Mouse (Mus musculus): ENCODE measurements around the gene Sh3pxd2a.

Sh3pxd2a gene

DNA sequence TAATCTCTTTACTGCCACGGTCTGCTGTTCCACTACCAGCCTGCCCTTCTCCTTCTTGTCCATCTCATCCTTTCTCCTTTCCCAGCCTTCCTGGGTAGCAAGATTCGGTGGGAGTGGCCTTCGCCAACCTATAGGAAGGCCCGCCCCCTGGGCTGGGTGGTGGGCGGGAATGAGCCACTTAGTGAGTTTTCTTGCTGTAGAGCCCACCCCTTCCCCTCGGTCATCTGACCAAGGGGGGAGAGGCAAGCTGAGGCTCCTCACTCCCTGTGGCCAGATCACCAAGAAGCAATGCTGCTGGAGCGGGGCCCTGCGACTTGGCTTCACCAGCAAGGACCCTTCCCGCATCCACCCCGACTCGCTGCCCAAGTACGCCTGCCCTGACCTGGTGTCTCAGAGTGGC lies 224.1 kb downstream of the Sh3pxd2a start:
- DNase-seq (ENCODE audit: low read depth, low spot score), result peak; percentile 54

DNA sequence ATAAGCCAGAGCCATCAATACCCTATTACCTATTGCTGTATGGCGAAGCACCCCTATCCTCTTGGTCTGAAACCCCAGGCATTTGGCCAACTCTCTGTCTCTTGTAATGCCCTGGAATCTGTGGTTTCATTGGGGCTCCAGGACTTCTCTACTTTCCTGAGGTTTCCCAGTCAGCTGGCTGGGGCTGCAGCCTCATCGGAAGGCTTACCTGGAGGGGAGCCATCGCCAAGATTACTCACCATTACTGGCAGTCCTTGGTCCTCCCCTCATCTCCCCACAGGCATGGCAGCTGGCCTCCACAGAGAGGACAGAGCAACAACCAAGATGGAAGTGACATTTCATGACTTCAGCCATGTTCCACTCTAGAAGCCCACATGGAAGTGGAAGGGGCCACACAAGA lies 231.1 kb downstream of the Sh3pxd2a start:
- no peak for DNase-seq (ENCODE audit: low read depth, low spot score)

DNA sequence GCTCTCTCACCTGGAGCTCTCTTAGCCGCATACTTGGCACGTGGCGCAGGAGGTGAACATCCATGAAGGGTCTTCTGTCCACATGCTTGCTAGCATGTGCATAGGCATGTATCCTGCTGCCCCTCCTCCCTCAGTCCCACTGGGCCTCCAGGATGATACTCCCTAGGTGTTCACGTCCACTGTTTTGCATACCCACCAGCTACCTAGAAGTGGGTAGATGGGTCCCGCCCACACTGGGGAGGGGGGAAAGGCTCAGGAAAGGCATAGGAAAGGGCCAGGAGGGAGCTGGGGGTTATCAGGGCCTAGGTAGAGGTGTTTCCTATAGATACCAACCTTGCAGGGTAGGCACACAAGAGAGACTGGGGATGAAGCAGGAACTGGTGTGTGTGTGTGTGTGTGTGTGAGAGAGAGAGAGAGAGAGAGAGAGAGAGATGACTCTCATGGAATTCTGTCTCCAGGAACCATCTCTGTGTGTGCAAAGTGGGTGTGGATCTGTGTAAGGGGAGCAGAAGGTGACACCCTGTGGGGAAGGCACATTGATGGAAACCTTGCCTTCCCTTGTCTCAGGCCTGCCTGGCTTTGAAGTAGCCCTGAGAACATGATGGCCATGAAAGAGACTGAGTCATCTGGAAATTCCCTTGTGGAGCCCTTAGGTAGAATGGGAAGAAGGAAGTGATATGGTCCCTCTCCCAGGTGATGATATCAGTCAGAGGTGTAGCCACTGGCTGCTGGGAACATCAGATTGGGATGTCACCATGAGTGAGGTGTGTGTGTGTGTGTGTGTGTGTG lies 231.9 kb downstream of the Sh3pxd2a start:
- no peak for DNase-seq (ENCODE audit: low read depth, low spot score)

DNA sequence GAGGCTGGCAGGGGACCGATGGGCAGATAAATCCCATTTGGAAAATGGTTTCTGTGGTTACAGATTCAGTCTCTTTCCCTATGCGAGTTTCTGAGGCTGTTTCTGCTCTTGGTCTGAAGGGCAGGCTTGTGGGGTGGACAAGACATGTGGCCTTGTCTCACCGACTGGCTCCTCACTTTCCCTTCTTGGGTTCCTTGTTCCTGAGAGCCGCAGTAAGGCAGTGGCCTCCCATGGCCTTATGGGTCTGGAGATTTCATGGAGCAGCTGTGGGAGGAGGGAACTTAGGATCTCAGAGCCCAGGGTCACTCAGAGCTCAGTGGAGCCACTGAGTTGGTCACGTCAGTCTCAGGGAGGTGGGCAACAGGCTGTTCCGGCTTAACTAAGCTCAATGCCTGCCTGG lies 232.8 kb downstream of the Sh3pxd2a start:
- DNase-seq (ENCODE audit: low read depth, low spot score), result no peak

DNA sequence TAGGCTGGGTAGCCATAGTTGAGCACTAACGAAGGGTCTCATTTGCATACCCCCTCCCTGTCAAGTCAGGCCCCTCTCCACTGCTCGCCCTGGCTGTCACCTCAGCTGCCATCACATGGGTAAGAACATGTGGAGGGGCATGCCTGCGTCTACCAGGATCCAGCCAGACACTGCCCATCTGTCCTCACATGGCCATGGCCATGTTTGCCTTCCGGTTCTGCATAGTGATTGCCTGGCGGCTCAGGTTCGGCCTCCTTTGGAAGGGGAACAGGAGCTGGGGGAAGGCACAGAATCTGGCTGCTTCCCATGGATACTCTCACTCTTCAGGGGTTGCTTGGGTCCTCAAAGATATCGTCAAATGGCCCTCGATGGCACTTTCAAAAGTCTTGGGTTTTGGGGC lies 233.5 kb downstream of the Sh3pxd2a start:
- DNase-seq (ENCODE audit: low read depth, low spot score), result no peak

DNA sequence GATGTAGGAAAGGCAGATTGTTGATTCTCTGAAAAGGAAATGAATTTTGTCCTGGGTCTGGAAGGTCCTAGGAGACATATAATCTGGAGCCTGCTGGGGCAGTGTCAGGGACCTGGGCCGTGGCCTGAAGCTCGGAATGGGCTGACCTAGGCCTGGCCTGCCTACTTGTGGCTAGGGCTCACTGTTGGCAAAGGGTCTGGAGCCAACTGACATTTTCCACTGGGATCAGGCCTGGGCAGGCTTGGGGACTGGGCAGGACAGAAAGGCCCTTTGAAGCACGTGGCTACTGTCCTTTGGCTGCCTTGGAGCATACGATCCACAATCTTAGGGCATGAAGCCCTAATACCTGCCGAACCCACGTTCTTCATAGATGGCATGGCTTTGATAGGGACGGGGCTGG lies 234.1 kb downstream of the Sh3pxd2a start:
- DNase-seq (ENCODE audit: low read depth, low spot score), result no peak

DNA sequence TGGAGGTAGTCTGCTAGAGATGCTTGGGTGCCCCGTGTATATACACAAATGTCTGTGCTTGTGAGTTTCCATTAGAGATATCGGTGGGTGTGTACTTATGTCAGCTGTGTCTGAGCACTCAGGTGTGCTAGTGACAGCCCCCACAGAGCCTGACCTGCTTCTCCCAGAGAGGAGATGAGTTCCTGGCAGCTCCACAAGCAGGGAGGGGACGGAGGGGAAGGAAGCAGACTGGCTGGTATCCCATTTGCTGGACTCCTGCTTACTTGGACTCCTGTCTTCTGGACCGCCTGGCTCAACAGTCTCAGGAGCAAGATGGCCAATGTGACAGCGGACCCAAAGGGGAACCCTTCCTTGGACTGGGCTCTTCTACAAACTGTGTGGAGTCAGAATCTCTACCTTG lies 234.7 kb downstream of the Sh3pxd2a start:
- no peak for DNase-seq (ENCODE audit: low read depth, low spot score)

DNA sequence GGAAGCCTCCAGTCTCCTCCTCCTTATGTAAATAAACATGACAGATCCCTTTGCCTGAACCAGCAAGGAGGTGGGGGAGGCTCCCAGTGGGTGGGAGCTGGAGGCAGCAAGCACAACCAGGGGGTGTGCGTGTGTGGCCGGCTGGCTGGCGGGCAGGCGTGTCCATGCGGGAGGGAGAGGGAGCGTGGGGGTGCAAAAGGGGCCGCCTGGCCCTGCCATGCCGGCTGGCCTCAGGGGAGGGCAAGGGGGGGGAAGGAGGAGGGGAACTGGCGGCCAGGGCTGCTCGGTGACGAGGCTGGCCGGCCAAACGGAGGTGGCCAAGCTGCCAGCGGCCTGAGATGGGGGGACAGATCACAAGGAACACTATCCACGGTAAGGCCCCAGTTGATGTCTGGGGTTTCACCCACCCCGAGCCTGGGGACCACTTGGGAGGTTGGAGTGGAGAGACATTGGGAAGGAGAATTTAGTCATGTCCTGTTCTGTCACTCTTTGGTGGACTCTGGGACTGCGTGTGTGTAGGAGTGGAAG lies 235.4 kb downstream of the Sh3pxd2a start:
- peak; percentile 39 for DNase-seq (ENCODE audit: low read depth, low spot score)

DNA sequence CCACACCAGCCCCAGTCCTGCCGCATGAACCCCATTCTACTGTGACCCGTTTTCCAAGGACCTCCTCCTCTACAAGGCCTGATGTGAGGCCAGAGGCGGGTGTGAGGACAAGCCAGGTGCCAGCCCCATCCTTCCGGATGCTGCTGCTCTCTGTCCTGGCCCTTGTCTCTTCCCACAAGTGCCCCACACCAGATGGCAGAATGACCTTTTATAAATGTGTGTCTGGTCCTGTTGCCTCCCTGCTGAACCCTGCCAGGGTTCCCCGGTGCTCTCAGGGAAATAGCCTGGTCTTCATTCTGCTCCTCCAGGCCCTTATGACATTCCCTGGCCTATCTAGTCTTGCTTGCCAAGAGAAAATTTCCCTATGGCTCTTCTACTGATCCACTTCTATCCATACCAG lies 238.4 kb downstream of the Sh3pxd2a start:
- DNase-seq (ENCODE audit: low read depth, low spot score), result no peak

DNA sequence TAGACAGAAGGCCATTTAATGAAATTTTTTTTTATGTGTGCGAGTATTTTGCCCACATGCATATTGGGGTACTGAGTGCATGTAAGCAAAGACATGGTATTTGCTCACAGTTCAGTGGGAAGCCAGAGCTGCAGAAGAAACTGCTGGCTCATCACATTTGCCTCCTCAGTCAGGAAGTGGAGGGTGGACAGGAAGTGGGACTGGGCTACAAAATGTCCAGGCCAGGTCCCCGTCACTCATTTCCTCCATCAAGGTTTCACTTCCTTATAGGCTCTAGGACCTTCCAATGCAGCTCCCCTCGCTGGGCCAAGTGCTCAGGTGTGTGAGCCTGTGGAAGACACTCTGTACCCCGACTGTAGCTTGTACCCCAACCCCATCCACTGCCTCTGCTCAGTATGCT lies 239.5 kb downstream of the Sh3pxd2a start:
- DNase-seq (ENCODE audit: low read depth, low spot score), result no peak

DNA sequence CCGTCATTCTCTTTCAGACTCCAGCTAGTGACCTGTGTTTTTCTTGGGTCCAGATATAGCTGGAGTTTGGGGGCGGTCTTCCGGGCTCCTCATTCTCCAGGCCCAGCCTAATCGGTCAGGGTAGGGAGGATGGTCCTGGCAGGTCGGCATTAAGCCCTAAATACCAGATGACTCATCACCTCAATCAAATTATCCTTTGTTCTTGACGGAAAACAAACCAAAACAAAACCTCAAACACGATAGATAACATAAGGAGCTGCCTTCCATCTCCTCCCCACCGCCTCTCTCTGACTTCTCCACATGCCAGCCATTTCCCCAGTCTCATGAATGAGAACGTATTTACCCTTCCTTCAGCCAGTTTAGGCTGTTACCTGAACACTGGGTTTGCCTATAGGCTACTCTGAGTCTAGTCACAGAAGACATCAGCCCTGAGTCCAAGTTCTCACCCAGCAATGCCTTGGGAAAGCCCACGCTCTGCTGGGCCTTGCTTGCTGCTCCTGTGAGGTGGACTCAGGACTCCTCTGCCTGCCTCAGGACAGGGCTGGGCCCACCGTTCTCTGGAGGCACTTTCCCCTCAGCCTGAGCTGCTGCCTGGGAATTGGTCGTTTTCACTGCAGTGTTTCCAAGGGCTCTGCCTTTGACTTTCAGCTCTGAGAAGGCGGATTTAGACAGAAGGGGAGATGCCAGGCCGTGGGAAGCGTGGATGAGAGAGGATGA lies 241.2 kb downstream of the Sh3pxd2a start:
- no peak for DNase-seq (ENCODE audit: low read depth, low spot score)

DNA sequence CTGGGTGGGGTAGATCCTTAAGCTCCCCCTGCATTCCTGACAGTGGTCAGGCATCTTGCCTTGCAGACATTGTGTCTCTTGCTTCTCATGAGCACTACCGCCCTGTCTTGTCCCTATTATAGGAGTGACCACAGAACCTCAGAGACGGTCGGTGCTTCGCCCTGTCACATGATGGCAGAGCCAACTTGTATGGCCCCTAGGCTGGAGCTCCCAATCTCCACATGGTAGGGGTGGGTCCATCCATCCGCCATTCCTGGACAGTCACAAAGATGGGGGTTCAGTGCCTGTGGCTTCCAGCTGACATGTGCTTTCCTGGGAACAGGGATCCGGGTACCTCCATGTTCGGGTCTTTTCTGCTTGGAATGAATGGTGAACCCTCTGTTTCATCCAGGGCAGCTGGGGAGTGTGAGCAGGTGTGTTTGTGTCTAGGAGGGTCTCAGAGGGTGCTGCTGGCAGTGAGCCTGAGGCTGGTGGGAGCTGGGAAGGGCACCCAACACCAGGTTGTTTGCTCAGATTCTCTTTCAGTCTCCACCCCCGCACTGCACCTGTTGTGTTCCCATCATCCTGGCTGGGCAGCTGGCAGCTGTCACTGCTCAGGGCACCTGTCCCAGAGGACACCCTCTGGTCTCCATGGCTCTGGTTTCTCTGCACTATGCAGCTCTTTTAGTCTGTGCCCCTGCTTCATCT lies 241.9 kb downstream of the Sh3pxd2a start:
- no peak for DNase-seq (ENCODE audit: low read depth, low spot score)

DNA sequence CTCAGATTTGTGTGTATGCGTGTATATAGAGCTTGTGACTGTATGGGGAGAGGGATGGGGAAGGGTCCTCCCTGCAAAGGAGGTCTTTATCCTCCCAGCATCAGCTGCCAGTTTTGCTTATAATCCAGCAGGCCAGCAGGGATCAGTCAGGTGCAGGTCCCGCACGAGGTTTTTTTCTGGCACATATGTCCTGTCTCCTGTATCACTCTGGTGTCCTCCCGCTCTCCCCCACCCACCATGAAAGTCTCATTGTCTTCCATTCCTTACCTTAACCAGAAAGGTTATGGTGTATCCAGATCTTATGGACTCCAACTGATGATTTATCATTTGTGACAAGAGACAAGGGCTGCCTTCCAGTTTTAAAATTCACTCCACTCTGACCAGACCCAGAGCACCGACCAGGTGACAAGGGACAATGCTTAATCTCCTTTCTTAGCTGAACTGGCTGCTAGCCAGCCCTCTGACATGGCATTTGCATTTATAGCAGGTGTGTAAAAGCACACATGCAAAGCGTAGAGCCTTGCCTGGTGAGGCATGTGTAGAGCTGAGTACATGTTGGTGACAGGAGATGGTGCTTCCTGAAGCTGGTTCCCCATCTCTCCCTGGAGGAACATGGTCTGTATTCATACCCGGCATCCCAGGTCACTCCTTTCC lies 242.6 kb downstream of the Sh3pxd2a start:
- DNase-seq (ENCODE audit: low read depth, low spot score), result no peak

DNA sequence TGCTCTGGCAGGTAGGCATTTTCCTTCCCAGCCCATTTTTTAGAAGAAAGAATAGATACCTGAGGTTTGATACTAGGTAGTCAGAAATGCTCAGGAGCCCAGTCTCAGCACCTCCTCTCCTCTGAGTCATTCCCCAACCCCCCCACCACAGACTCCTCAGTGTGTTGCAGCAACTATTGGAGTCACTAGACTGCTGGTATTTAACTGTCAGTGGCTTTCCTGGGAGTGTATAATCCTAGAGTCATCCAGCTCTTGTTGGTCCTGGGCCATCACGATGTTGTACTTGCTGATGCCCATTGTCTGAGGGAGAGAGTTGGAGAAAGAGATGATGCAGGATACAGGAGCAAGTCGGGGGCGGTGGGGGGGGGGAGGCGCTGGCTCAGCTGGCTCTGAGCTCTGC lies 243.2 kb downstream of the Sh3pxd2a start:
- DNase-seq (ENCODE audit: low read depth, low spot score), result no peak

DNA sequence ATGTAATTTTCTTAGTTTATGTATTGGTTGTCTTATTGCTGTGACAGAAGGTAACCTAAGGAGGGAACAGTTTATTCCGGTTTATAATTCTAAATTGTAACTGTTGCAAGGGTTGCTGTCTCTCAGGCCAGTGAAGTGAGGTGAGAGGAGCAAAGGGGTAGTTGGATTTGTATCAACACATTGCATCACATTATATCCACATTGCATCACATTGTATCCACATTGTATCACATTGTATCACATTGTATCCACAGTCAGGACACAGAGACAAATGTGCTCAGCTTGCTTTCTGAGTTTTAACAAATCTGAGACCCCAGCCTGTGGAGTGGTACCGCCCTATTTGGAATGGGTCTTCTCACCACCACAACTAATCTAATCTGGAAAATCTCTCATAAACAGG lies 244.0 kb downstream of the Sh3pxd2a start:
- DNase-seq (ENCODE audit: low read depth, low spot score), result no peak

DNA sequence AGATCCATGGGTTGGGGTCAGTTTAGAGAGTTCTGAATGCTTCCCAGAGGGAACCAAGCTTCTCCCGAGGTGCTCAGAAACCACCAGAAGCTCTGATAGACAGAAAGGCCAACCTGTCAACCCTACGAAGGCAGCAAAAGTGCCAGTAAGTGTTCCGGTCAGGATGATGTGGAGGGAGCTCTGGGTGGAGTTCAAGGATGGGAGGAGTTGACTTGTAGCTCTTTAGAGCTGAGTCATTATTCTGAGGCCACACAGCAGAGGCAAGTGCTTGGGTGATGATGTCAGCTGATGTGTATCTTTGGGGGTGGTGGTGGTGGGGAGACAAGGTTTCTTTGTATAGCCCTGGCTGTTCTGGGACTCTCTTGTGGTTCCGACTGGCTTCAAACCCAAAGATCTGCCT lies 244.6 kb downstream of the Sh3pxd2a start:
- no peak for DNase-seq (ENCODE audit: low read depth, low spot score)

DNA sequence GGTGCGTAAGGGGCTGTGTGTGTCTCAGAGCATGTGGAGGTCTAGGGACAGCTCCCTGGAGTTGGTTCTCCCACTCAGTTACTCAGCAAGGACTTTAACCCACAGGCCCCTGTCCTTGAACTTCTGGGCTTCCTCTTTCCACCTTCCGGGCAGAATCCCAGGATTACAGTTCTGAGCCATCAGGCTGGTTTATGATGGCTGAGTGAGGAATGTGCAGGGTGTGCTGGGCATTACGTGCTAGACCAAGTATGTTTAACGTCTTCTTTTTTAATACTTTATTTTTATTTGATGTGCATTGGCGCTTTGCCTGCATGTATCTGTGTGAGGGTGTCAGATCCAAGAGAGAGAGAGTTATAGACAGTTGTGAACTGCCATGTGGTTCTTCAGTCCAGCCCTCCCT lies 247.4 kb downstream of the Sh3pxd2a start:
- no peak for DNase-seq (ENCODE audit: low read depth, low spot score)

DNA sequence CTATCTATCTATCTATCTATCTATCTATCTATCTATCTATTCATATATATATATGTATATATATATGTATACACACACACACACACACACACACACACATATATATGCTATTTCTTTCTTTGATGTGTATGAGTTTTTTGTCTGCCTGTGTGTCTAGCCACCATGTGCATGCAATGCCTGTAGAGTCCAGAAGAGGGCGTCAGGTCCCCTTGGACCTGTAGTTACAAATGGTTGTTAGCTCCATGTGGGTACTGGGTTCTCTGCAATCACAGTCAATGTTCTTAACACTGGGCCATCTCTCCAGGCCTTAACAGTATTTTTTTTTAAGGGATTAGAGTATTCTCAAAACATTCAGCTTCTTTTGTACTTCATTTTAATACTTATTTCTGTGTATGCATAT lies 250.7 kb downstream of the Sh3pxd2a start:
- no peak for DNase-seq (ENCODE audit: low read depth, low spot score)

DNA sequence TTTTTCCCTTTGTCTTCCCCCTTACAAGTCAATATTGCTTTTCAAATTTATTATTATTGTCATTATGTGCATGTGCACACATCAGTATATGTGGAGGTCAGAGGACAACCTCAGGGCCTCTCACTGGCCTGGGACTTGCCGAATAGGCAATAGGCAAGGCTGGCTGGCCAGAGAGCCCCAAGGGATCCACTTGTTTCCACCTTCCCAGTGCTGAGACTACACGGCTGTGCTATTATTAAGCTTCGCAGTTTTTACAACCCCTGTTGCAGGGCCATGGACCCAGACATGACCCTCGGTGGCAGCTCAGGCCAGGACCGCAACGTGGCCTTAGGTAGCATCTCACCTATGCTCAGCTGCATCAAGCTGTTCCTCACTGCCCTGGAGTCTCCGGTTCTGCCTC lies 251.8 kb downstream of the Sh3pxd2a start:
- DNase-seq (ENCODE audit: low read depth, low spot score), result no peak

DNA sequence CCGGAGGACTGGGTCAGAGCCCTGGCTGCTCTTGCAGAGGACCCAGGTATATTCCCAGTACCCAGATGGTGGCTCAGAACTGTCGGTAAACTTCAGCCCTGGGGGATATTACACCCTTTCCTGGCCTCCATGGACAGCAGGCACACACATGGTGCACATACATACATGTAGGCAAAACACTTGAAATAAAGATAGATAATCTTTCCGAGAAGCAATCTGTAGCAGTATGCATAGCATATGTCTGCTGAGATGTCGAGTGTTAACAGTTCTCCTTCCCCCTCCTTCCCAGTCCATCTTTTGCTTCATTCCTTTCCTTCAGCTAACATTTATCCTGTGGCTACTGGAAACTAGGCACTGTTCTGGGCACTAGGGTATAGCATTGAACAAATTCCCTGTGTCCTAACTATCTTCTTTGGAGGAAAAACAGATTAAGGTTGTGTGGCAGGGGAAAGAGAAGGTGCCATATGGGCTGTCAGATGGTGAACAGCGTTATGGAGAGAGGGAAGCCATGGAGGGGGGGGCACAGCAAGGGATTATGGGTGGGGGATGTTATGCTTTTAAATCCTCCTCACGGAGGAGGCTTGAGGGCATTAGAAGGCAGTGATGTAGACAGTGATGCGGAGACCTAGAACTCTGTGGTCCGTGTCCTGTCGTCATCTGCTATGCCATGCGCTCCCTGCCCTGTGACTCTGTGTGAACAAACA lies 252.4 kb downstream of the Sh3pxd2a start:
- no peak for DNase-seq (ENCODE audit: low read depth, low spot score)

DNA sequence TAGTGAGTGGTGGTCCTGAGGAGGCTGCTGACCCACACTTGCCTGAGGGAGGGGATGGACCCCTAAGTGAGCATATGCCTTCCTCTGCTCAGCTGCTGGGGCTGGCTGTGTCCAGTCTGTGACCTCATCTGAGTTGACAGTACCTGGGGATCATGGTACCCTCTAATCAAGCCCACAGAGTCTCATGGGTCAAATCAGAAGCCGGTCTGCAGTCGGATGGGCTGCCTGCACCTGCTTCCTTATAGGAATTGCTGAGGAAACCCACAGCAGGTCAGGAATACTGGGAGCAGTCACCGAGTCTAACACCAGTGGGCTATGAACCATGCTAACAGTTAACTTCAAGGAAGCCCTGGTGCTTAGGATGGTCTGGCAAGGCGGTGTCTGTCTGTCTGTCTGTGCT lies 253.8 kb downstream of the Sh3pxd2a start:
- DNase-seq (ENCODE audit: low read depth, low spot score), result no peak
